Mouse (Mus musculus): ENCODE data around the gene Cnnm2. TPM values are rescaled to one million over a fixed set of nuclear protein-coding genes. Genes with fewer than 3 reads are reported as not detected.

Cnnm2 gene
- polyA plus RNA-seq, 1 experiment: 2.6 TPM

GRCm38 (mm10) chr19:46869526-46869925 is 108.1 kb downstream of the Cnnm2 start:
- H3K36me3 ChIP-seq (replicated peaks; ENCODE audit: low read length): no peaks in the 10 kb centered on the region

GRCm38 (mm10) chr19:46871096-46871495 is 109.7 kb downstream of the Cnnm2 start:
- no peak for TF ChIP-seq GATA1 (IDR thresholded peaks at IDR 0.05; ENCODE audit: borderline replicate concordance, low read length)
- TF ChIP-seq FLI1 (IDR thresholded peaks at IDR 0.05; ENCODE audit: low read length): no peak
- H3K36me3 ChIP-seq (replicated peaks; ENCODE audit: low read length): no peaks in the 10 kb centered on the region
- H3K27me3 ChIP-seq (replicated peaks): peaks cover 46% of the 10 kb centered on the region
- no peak overlapping the region for H3K4me3 ChIP-seq (replicated peaks)
- no peaks in the 10 kb centered on the region for H3K9me3 ChIP-seq
- H3K4me1 ChIP-seq: peaks cover 38% of the 10 kb centered on the region

More at GRCm38 (mm10) chr19:46869526-46869925, 108.1 kb downstream of the Cnnm2 start:
- TF ChIP-seq GATA1 (IDR thresholded peaks at IDR 0.05; ENCODE audit: borderline replicate concordance, low read length) (no peak), FLI1 (IDR thresholded peaks at IDR 0.05; ENCODE audit: low read length) (no peak)
- H3K27me3 ChIP-seq (replicated peaks): peaks cover 58% of the 10 kb centered on the region
- H3K4me3 ChIP-seq (replicated peaks): peak overlapping the region; percentile 23
- no peaks in the 10 kb centered on the region for H3K9me3 ChIP-seq
- peaks cover 44% of the 10 kb centered on the region for H3K4me1 ChIP-seq

GRCm38 (mm10) chr19:46871651-46872050 is 110.3 kb downstream of the Cnnm2 start:
- Histone ChIP-seq H3K36me3 (replicated peaks; ENCODE audit: low read length) (no peaks in the 10 kb centered on the region), H3K4me1 (peaks cover 37% of the 10 kb centered on the region), H3K4me3 (replicated peaks) (no peak overlapping the region), H3K27me3 (replicated peaks) (peaks cover 40% of the 10 kb centered on the region), H3K9me3 (no peaks in the 10 kb centered on the region)
- TF ChIP-seq FLI1 (IDR thresholded peaks at IDR 0.05; ENCODE audit: low read length): no peak
- no peak for TF ChIP-seq GATA1 (IDR thresholded peaks at IDR 0.05; ENCODE audit: borderline replicate concordance, low read length)

- Histone ChIP-seq H3K9me3 (no peaks in the 10 kb centered on the region), H3K27me3 (replicated peaks) (peaks cover 19% of the 10 kb centered on the region), H3K36me3 (replicated peaks; ENCODE audit: low read length) (peaks cover 4% of the 10 kb centered on the region), H3K4me3 (replicated peaks) (no peak overlapping the region), H3K4me1 (peaks cover 39% of the 10 kb centered on the region)
- TF ChIP-seq GATA1 (IDR thresholded peaks at IDR 0.05; ENCODE audit: borderline replicate concordance, low read length): no peak
- no peak for TF ChIP-seq FLI1 (IDR thresholded peaks at IDR 0.05; ENCODE audit: low read length)
Observed at GRCm38 (mm10) chr19:46873924-46874323, 112.5 kb downstream of the Cnnm2 start.

- H3K36me3 ChIP-seq (replicated peaks; ENCODE audit: low read length): peaks cover 23% of the 10 kb centered on the region
Observed at GRCm38 (mm10) chr19:46875790-46876189, 114.4 kb downstream of the Cnnm2 start.

DNA sequence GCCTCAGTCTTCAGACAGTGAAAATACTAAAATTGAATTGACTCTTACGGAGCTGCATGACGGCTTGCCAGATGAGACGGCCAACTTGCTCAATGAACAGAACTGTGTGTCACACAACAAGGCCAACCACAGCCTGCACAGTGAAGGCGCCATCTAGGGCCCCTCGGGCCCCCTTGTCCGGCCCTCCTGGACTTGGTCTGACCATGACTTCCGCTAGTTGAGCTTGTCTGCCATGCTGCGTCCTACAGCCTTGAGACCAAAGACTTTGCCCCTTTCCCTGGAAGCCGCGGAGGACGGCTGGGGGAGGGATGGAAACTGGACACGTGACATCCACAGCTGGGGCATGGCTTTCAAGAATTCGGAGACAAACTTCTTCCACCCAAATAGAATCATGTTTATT is 116.5 kb downstream of the Cnnm2 start:
- Histone ChIP-seq H3K36me3 (replicated peaks; ENCODE audit: low read length) (peaks cover 44% of the 10 kb centered on the region), H3K9me3 (no peaks in the 10 kb centered on the region), H3K27me3 (replicated peaks) (peaks cover 4% of the 10 kb centered on the region), H3K4me1 (peaks cover 42% of the 10 kb centered on the region), H3K4me3 (replicated peaks) (no peak overlapping the region)
- TF ChIP-seq GATA1 (IDR thresholded peaks at IDR 0.05; ENCODE audit: borderline replicate concordance, low read length) (no peak), FLI1 (IDR thresholded peaks at IDR 0.05; ENCODE audit: low read length) (no peak)

More at GRCm38 (mm10) chr19:46875790-46876189, 114.4 kb downstream of the Cnnm2 start:
- TF ChIP-seq GATA1 (IDR thresholded peaks at IDR 0.05; ENCODE audit: borderline replicate concordance, low read length): no peak
- no peak for TF ChIP-seq FLI1 (IDR thresholded peaks at IDR 0.05; ENCODE audit: low read length)
- Histone ChIP-seq H3K27me3 (replicated peaks) (peaks cover 14% of the 10 kb centered on the region), H3K4me3 (replicated peaks) (peak overlapping the region; percentile 57), H3K9me3 (no peaks in the 10 kb centered on the region), H3K4me1 (peaks cover 38% of the 10 kb centered on the region)

DNA sequence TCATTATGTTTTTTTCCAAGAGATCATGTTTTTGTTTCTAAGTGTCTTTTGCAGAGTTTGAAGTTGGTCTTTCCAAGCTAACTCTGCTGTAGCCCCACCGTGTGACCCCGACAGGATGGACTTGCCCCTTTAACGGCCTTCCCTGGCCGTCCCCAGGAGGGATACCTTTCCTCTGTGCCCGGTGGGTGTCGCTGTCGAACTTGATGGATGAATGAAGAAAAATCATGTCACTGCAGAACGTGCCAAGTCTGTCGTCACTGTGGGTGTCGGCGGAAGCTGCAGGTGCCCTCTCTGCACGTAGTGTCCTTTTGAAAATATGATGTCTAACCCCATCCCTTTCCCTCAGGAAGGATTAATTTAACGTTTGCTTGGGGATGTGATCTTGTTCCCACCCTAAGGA is 117.0 kb downstream of the Cnnm2 start:
- Histone ChIP-seq H3K9me3 (no peaks in the 10 kb centered on the region), H3K27me3 (replicated peaks) (peaks cover 4% of the 10 kb centered on the region), H3K4me3 (replicated peaks) (no peak overlapping the region), H3K4me1 (peaks cover 42% of the 10 kb centered on the region), H3K36me3 (replicated peaks; ENCODE audit: low read length) (peaks cover 49% of the 10 kb centered on the region)
- no peak for TF ChIP-seq FLI1 (IDR thresholded peaks at IDR 0.05; ENCODE audit: low read length)
- no peak for TF ChIP-seq GATA1 (IDR thresholded peaks at IDR 0.05; ENCODE audit: borderline replicate concordance, low read length)

DNA sequence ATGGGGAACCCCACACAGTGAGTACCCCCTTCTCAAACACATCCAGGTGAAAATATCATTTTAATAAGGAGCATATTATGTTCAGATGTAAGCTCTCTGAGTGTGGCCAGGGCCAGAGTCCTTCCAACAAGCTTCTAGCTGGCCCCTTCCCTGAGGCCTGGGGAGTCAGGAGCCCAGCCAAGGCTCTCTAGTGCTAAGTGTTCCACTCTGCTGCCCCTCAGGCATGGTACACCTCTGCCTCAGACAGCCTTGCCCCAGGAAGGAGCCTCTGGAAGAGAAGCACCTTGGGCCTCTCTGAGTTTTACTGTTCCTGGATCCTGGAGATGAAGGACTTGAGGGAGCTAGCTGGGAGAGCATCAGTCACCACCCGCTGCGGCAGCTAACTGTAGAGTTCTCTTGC is 118.5 kb downstream of the Cnnm2 start:
- Histone ChIP-seq H3K4me1 (peaks cover 51% of the 10 kb centered on the region), H3K9me3 (no peaks in the 10 kb centered on the region), H3K27me3 (replicated peaks) (peaks cover 2% of the 10 kb centered on the region), H3K4me3 (replicated peaks) (no peak overlapping the region), H3K36me3 (replicated peaks; ENCODE audit: low read length) (peaks cover 64% of the 10 kb centered on the region)
- TF ChIP-seq FLI1 (IDR thresholded peaks at IDR 0.05; ENCODE audit: low read length) (no peak), GATA1 (IDR thresholded peaks at IDR 0.05; ENCODE audit: borderline replicate concordance, low read length) (no peak)

DNA sequence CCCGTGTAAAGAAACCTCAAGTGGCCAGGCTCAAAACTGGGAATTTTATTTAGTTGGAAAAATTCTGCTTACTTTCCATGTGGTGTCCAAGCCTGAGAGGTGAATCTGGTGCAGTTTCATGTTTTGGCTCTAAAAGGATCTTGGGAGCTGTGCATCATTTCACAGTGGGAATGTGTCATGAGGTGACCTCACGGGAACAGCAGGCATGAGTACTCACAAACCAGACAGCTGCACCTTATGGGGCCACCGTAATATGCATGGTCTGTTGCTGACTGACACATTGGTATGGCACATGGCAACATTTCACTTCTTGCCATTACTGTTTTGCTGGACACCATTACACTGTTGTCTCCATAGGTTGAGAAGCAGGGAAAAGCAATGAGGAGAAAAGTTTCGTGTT is 124.0 kb downstream of the Cnnm2 start:
- H3K36me3 ChIP-seq (replicated peaks; ENCODE audit: low read length): peaks cover 100% of the 10 kb centered on the region
- TF ChIP-seq GATA1 (IDR thresholded peaks at IDR 0.05; ENCODE audit: borderline replicate concordance, low read length): no peak
- TF ChIP-seq FLI1 (IDR thresholded peaks at IDR 0.05; ENCODE audit: low read length): no peak
- peaks cover 70% of the 10 kb centered on the region for H3K4me1 ChIP-seq
- H3K9me3 ChIP-seq: no peaks in the 10 kb centered on the region
- no peak overlapping the region for H3K4me3 ChIP-seq (replicated peaks)
- H3K27me3 ChIP-seq (replicated peaks): no peaks in the 10 kb centered on the region

GRCm38 (mm10) chr19:46886826-46887225 is 125.4 kb downstream of the Cnnm2 start:
- Histone ChIP-seq H3K36me3 (replicated peaks; ENCODE audit: low read length) (peaks cover 100% of the 10 kb centered on the region), H3K27me3 (replicated peaks) (no peaks in the 10 kb centered on the region), H3K4me1 (peaks cover 78% of the 10 kb centered on the region), H3K9me3 (no peaks in the 10 kb centered on the region), H3K4me3 (replicated peaks) (no peak overlapping the region)
- no peak for TF ChIP-seq FLI1 (IDR thresholded peaks at IDR 0.05; ENCODE audit: low read length)
- TF ChIP-seq GATA1 (IDR thresholded peaks at IDR 0.05; ENCODE audit: borderline replicate concordance, low read length): no peak
